Mouse (Mus musculus) intestine, embryonic 15.5 days (tissue): ENCODE measurements around the gene Pex1. TPM values are rescaled to one million over a fixed set of nuclear protein-coding genes. Genes with fewer than 3 reads are reported as not detected.

Source experiments
- polyA plus RNA-seq: library from polyadenylated mRNA; unstranded; fragments of >200 nt; fragmentation: Nextera tagmentation; extraction: Ambion mirVana; gene quantifications from 2 replicates; pipeline ENCODE4 v1.2.1, GENCODE M21; 2015

Pex1 gene
- polyA plus RNA-seq, 1 experiment from 2014 or later: 20.2 TPM

Other genes starting within 250 kb of the Pex1 start
- 20.8 and 23.5 TPM in 2 replicates for gene Fam133b, start 52.2 kb upstream of the Pex1 start, polyA plus RNA-seq
- gene 1700109H08Rik, start 24.5 kb upstream of the Pex1 start, polyA plus RNA-seq: 1.6 and 1.7 TPM in 2 replicates
- 9.3 and 10.8 TPM in 2 replicates for gene Rbm48, start 519 bp downstream of the Pex1 start, polyA plus RNA-seq
- gene Tmbim7, start 55.1 kb downstream of the Pex1 start, polyA plus RNA-seq: not detected in 2 replicates
- 57.2 and 60.0 TPM in 2 replicates for gene Gatad1, start 61.1 kb downstream of the Pex1 start, polyA plus RNA-seq
- 8.4 and 9.2 TPM in 2 replicates for gene Ankib1, start 206.9 kb downstream of the Pex1 start, polyA plus RNA-seq
- 30.4 and 34.2 TPM in 2 replicates for gene Krit1, start 207.1 kb downstream of the Pex1 start, polyA plus RNA-seq
- gene Lrrd1, start 249.1 kb downstream of the Pex1 start, polyA plus RNA-seq: not detected in 2 replicates